Mouse (Mus musculus) bone marrow macrophage, adult 2 months (primary cell): ENCODE results near the gene Crocc.

Experiments used
- CTCF ChIP-seq: IDR thresholded peaks from 2 replicates; pipeline ENCODE4 v1.5.1; 2012; ENCODE audit warnings: low read depth, mild to moderate bottlenecking, low read length, moderate library complexity
- POLR2A ChIP-seq: IDR thresholded peaks from 2 replicates; pipeline ENCODE4 v1.6.1; 2012; ENCODE audit warnings: mild to moderate bottlenecking, low read depth, low read length, borderline replicate concordance

DNA sequence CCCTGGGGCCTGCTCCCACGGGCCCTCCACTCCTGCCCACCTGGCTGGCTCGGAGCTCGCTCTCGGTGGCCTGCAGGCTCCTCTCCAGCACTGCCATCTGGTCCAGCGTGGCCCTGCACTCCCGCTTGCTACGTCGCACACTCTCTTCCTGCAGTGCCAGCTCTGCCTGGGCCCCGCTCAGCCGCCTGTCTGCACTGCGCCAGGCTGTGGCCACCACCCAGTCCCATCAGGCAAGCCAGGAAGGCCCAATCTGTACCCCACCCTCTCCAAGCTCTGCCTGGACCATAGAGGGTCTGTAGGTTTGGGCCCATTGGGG, 38.8 kb downstream of the Crocc start:
- TF ChIP-seq POLR2A, result no peak
- TF ChIP-seq CTCF, result no peak
